Mouse (Mus musculus) adrenal gland, adult (tissue): Measurements from ENCODE around the gene Slc7a7.

ENCODE experiments used
- DNase-seq, 2 experiments: peaks; one replicate each; pipeline ENCODE4 v3.0.0; 2022 to 2023; ENCODE audit warnings: low spot score in 1 of 2; ENCODE audit not compliant: inconsistent age in 2 of 2

The Slc7a7 gene

DNA sequence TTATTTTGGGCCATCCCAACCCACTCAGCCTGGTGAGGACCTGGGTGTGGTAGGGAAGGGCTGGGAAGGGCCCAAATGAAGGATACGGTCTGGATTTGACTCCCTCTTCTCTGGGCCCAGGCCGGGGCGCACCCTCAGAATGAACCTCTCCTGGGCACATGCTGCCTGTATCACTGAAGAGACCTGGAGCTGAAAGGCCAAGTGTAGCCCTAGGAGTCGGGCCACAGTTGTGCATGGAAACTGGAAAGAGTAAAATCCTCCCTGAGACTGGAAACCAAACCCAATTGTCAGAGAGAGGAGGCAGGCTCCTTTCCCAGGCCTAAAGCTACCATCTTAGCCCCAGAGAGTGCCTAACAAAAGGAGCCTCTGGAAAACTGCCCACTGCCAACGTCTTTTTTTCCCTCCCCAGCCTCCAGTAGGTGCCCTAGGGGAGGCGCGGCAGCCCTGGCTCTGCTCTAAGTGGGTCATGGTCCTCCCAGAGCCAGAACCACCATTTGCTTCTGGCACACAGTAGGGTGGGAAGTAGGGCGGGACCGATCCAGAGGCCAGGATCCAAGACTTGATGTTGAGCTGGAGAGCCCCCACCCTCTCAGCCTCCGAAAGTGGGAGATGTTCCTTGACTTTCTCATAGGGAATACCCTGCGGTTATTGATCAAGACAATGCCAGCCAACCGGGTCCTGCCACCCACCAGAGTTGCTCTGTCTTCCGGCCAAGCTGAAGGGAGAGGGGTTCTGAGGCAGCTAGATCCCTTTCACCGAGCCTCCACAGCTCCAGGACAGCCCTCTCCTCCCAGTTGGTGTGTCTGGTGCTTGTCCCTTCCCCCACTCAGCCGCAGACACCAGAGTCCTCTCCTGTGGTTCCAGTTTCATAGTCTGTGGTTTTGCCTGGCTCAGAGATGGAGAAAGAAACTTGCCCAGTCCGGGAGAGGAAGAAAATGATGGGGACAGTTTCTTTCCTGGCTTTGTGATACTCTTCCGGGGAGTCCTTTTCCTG, 15.6 kb upstream of the Slc7a7 start:
- peak; percentile 59 to 84 for DNase-seq

DNA sequence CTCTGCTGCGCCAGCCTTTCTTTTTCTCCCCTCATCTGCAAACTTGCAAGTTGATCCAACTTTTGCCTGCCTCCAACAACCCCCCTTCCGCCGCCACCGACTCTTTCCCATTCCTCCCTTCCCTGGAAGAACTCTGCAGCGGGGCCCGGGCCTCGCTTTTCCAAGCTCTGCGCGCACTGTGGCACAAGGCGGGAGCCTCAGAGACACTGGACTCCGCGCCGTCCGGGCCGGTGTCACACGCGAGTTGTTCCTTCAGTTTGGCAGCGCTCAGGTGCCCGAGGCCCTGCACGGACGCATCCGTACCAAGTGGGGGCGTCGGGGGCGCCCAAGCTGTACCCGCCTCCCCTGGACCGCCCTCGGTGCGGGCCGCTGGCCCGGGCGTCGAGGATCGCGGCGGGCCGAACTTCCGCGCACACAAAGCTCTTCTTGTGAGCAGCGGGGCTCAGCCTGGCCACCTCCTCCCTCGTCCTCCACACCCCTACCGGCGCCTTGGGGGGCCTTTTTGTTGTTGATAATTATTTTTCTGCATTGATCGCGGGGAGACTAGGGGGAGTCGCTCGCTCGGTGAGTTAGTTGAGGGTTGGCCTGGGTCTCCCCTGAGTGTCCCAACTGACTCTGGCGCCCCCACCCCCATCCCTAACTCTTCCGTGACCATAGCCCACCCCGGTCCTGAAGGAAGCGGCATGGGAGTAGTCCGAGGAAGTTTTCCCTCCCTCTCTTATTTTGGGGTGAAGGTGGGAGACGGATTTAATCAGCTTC, 14.7 kb upstream of the Slc7a7 start:
- DNase-seq, result peak; percentile 65 to 86

DNA sequence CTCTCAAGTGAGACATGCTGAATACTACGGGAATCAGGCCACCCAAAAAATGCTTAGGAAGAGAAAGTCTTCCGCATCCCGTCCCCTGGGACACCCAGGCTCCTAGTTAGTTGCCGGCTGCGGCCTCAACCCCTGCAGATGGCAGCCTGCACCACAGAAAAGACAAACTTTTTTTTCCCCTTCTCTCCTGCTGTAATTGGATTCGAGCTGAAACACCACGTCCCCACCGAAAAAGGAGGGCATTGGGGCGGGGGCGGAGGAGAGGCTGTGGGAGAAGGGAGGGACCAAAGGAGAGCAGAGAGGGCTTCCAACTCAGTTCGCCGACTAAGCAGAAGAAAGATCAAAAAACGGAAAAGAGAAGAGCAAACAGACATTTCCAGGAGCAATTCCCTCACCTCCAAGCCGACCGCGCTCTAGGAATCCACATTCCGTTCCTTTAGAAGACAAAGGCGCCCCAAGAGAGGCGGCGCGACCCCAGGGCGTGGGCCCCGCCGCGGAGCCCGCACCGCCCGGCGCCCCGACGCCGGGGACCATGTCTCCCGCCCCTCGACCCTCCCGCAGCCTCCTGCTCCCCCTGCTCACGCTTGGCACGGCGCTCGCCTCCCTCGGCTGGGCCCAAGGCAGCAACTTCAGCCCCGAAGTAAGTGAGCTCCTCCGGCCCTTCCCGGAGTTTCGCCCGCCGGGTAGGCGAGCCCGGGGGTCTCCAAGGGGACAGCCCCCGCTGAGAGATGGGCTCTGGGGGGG, 13.9 kb upstream of the Slc7a7 start, which contains the start of gene Mmp14:
Gene Mmp14, plus strand, starts transcription at position 279 of the 744 bp plus-strand sequence.
- DNase-seq, result peak; percentile 82 to 92

GRCm38 (mm10) chr14:54430406-54431145, 13.0 kb upstream of the Slc7a7 start:
- peak; percentile 37 to 71 for DNase-seq

DNA sequence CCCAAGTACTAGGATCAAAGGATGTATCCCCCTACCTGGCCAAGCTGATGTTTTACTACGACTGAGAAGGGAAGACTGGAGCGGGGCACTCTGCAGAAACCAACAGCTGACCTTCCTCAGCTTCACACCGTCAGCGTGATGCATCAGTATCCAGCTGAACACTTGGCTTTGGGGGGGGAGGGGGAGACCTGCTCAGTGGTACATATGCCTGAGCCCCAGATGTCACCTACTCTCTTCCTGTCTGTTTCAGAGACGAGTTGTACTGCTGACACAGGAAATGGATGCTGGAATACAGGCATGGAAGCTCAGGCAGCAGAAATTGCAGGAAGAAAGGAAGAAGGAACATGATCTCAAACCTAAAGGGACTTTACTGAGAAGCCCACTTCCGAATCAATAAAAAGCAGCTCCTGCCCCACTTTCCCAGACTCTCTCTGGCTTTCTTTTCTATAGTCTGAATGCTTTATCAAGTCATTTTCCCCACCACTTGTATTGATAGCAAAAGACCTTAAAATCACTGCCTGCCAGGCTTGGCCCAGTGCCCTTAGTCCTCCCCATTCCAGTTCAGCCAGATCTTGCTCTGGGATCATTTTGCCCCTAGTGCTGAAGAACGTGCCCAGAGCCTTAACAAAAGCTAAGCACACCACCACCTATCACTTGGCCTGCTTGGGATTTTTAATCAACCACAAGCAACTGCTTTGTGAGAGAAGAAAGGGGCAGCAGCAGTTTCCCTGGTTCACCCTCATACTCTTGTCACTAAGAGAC, 11.9 kb upstream of the Slc7a7 start:
- DNase-seq, result peak; percentile 11 to 41

GRCm38 (mm10) chr14:54428421-54428820, 10.8 kb upstream of the Slc7a7 start:
- DNase-seq, result no peak

DNA sequence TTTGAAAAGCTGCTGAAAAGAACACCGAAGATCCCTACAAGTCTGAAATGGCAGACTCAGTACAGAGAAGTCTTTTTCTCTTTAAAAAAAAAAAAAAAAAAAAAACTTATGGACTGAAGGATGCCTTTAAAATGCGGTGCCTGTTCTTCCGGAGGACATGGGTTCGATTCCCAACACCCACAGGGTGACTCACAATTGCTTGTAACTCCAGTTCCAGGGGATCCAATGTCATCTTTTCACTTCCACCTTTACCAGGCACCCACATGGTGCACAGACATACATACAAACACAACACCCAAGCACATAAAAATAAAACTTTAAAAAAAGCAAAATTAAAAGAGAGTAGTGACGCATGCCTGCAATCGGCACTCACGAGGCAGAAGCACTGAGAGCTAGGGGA, 10.1 kb upstream of the Slc7a7 start:
- DNase-seq, result peak in 1 of 2 experiments; percentile 4

GRCm38 (mm10) chr14:54426689-54427398, 9.3 kb upstream of the Slc7a7 start, which contains the start of gene Mrpl52:
Gene Mrpl52, plus strand, starts transcription at chr14:54426909.
- peak; percentile 95 to 98 for DNase-seq

GRCm38 (mm10) chr14:54426003-54426688, 8.6 kb upstream of the Slc7a7 start:
- DNase-seq, result no peak

- no peak for DNase-seq
These were observed 8.0 kb upstream of the Slc7a7 start for GRCm38 (mm10) chr14:54425540-54425939.

DNA sequence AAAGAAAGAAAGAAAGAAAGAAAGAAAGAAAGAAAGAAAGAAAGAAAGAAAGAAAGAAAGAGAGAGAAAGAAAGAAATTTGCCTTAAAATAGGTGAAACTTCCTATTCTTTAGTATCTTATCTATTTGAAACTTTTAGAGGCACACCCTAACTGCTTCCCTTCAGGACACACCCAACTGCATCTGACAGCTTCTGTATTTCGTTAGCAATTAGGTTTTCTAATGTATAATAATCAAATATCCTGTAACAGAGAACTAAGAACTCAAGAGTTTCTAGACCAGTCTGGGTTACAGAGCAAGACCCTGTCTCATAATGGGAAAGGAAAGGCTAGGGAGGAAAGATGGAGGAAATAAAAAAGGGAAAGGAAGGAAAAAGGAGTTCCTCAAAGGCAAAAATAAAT, 7.1 kb upstream of the Slc7a7 start:
- DNase-seq, result no peak

GRCm38 (mm10) chr14:54423406-54423805, 5.8 kb upstream of the Slc7a7 start:
- peak in 1 of 2 experiments; percentile 78 for DNase-seq

- no peak for DNase-seq
These were observed 3.4 kb upstream of the Slc7a7 start for GRCm38 (mm10) chr14:54421014-54421413.

DNA sequence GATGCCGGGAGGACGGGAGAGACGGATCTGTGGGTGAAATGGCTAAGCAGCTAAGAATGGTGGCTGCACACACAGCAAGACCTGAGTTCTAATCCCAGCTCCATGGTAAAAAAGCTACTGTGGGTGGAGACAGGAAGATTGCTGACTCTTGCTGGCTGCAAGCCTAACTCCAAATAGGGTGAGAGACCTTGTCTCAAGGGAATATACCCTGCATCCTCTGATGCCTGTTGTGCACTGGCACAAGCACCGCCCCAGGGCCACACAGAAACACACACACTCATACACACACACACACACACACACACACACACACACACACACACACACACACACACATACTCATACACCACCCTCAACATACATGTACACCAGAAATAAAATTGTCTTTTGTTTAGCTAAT, 750 bp downstream of the Slc7a7 start:
- DNase-seq, result no peak

GRCm38 (mm10) chr14:54416229-54416775, 1.3 kb downstream of the Slc7a7 start:
- DNase-seq, result no peak

DNA sequence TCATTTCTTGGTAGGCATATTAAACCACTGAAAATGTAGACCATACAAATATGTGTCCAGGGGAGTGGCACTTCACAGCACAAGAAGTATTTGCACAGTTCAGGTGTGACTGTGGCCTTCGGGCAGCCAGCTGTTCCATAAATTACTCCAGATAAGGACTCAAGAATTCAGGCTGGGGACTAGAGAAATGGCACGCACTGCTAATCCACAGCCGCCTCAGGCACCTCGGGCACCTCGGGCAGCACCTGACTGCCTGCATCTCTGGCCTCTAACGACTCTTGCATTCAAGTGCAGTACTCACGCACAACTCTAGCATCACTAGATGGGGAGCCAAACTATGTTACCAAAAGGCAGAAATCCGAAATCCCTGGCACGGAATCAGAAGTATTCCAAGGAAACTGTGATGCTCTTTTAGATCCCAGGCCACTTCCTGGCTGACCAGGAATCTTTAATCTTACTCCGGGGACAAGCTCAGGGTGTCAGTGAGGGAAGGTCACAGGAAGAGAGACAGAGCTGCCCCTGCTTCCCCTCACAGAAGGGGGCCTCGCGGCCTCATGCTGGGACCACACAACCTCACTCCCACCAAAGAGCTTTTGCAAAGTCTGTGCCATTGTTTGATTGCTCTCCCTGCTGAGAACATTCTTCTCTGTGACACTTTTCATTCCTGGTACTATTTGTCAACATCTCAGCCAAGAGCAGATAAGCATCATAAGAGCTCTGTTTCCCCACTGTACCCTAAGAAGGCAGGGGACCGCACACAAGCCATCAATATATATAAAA, 2.1 kb downstream of the Slc7a7 start:
- DNase-seq, result no peak
